Mouse (Mus musculus): ENCODE results near the gene Clstn2. TPM values are rescaled to one million over a fixed set of nuclear protein-coding genes. Genes with fewer than 3 reads are reported as not detected.

Clstn2 gene
- polyA plus RNA-seq, 1 experiment from 2014 or later: 1.8 TPM

GRCm38 (mm10) chr9:97476456-97476855 lies 556.5 kb downstream of the Clstn2 start:
- no peak for ATAC-seq (replicated peaks; ENCODE audit: low FRiP score)
- Histone ChIP-seq H3K27me3 (no peaks in the 10 kb centered on the region), H3K9me3 (replicated peaks) (no peaks in the 10 kb centered on the region), H3K36me3 (no peaks in the 10 kb centered on the region), H3K4me3 (replicated peaks) (no peak overlapping the region), H3K4me2 (no peak overlapping the region), H3K4me1 (no peaks in the 10 kb centered on the region), H3K27ac (no peak overlapping the region), H3K9ac (no peak overlapping the region)
- WGBS: 80% methylated on average over 3 of the region's 3 CpGs

GRCm38 (mm10) chr9:97474896-97475295 lies 558.1 kb downstream of the Clstn2 start:
- Histone ChIP-seq H3K9me3 (replicated peaks) (no peaks in the 10 kb centered on the region), H3K36me3 (no peaks in the 10 kb centered on the region), H3K27ac (no peak overlapping the region), H3K9ac (no peak overlapping the region), H3K4me2 (no peak overlapping the region), H3K27me3 (no peaks in the 10 kb centered on the region), H3K4me1 (no peaks in the 10 kb centered on the region), H3K4me3 (replicated peaks) (no peak overlapping the region)
- ATAC-seq (replicated peaks; ENCODE audit: low FRiP score): no peak
- WGBS: 87% methylated on average over 6 of the region's 6 CpGs

- WGBS: 82% methylated on average over 7 of the region's 7 CpGs
- no peaks in the 10 kb centered on the region for H3K27me3 ChIP-seq
- H3K4me2 ChIP-seq: no peak overlapping the region
- H3K9me3 ChIP-seq (replicated peaks): no peaks in the 10 kb centered on the region
- no peak overlapping the region for H3K4me3 ChIP-seq (replicated peaks)
- no peaks in the 10 kb centered on the region for H3K36me3 ChIP-seq
- no peak overlapping the region for H3K27ac ChIP-seq
- H3K9ac ChIP-seq: no peak overlapping the region
- ATAC-seq (replicated peaks; ENCODE audit: low FRiP score): no peak
- H3K4me1 ChIP-seq: no peaks in the 10 kb centered on the region
Observed at GRCm38 (mm10) chr9:97471014-97471591, 561.9 kb downstream of the Clstn2 start.

- Histone ChIP-seq H3K9me3 (replicated peaks) (no peaks in the 10 kb centered on the region), H3K4me1 (no peaks in the 10 kb centered on the region), H3K36me3 (no peaks in the 10 kb centered on the region), H3K4me3 (replicated peaks) (no peak overlapping the region), H3K27me3 (no peaks in the 10 kb centered on the region), H3K4me2 (no peak overlapping the region), H3K9ac (no peak overlapping the region), H3K27ac (no peak overlapping the region)
- WGBS: 70% methylated on average over 6 of the region's 6 CpGs
- ATAC-seq (replicated peaks; ENCODE audit: low FRiP score): no peak
Observed at GRCm38 (mm10) chr9:97460452-97460851, 572.5 kb downstream of the Clstn2 start.

- Histone ChIP-seq H3K9me3 (replicated peaks) (no peaks in the 10 kb centered on the region), H3K4me2 (no peak overlapping the region), H3K36me3 (no peaks in the 10 kb centered on the region), H3K27ac (no peak overlapping the region), H3K9ac (no peak overlapping the region), H3K4me3 (replicated peaks) (no peak overlapping the region), H3K27me3 (no peaks in the 10 kb centered on the region), H3K4me1 (no peaks in the 10 kb centered on the region)
- no peak for ATAC-seq (replicated peaks; ENCODE audit: low FRiP score)
- 61% methylated on average over 4 of the region's 4 CpGs for WGBS
Observed at GRCm38 (mm10) chr9:97459745-97460144, 573.2 kb downstream of the Clstn2 start.

- ATAC-seq (replicated peaks; ENCODE audit: low FRiP score): no peak
Observed at GRCm38 (mm10) chr9:97449316-97450050, 583.5 kb downstream of the Clstn2 start.

GRCm38 (mm10) chr9:97439872-97440636 lies 592.9 kb downstream of the Clstn2 start:
- Histone ChIP-seq H3K4me1 (no peaks in the 10 kb centered on the region), H3K9me3 (replicated peaks) (no peaks in the 10 kb centered on the region), H3K4me3 (replicated peaks) (no peak overlapping the region), H3K36me3 (no peaks in the 10 kb centered on the region), H3K9ac (no peak overlapping the region), H3K27me3 (no peaks in the 10 kb centered on the region), H3K27ac (no peak overlapping the region), H3K4me2 (no peak overlapping the region)
- WGBS: 70% methylated on average over 7 of the region's 7 CpGs
- ATAC-seq (replicated peaks; ENCODE audit: low FRiP score): no peak

More at GRCm38 (mm10) chr9:97449316-97450050, 583.5 kb downstream of the Clstn2 start:
- Histone ChIP-seq H3K27me3 (no peaks in the 10 kb centered on the region), H3K4me3 (replicated peaks) (no peak overlapping the region), H3K4me2 (no peak overlapping the region), H3K36me3 (no peaks in the 10 kb centered on the region), H3K27ac (no peak overlapping the region), H3K4me1 (no peaks in the 10 kb centered on the region), H3K9ac (no peak overlapping the region), H3K9me3 (replicated peaks) (no peaks in the 10 kb centered on the region)
- WGBS: 67% methylated on average over 13 of the region's 13 CpGs

GRCm38 (mm10) chr9:97434666-97435065 lies 598.3 kb downstream of the Clstn2 start:
- no peak overlapping the region for H3K4me3 ChIP-seq (replicated peaks)
- no peak overlapping the region for H3K4me2 ChIP-seq
- no peak overlapping the region for H3K27ac ChIP-seq
- H3K9ac ChIP-seq: no peak overlapping the region
- H3K27me3 ChIP-seq: no peaks in the 10 kb centered on the region
- 58% methylated on average over 3 of the region's 3 CpGs for WGBS
- H3K36me3 ChIP-seq: no peaks in the 10 kb centered on the region
- ATAC-seq (replicated peaks; ENCODE audit: low FRiP score): no peak
- no peaks in the 10 kb centered on the region for H3K9me3 ChIP-seq (replicated peaks)
- H3K4me1 ChIP-seq: no peaks in the 10 kb centered on the region

GRCm38 (mm10) chr9:97429885-97430449 lies 603.0 kb downstream of the Clstn2 start:
- Histone ChIP-seq H3K36me3 (no peaks in the 10 kb centered on the region), H3K27ac (no peak overlapping the region), H3K4me2 (no peak overlapping the region), H3K9me3 (replicated peaks) (no peaks in the 10 kb centered on the region), H3K9ac (no peak overlapping the region), H3K27me3 (no peaks in the 10 kb centered on the region), H3K4me1 (no peaks in the 10 kb centered on the region), H3K4me3 (replicated peaks) (no peak overlapping the region)
- WGBS: 76% methylated on average over 1 of the region's 1 CpGs
- ATAC-seq (replicated peaks; ENCODE audit: low FRiP score): no peak

GRCm38 (mm10) chr9:97428127-97428526 lies 604.9 kb downstream of the Clstn2 start:
- WGBS: 85% methylated on average over 7 of the region's 7 CpGs
- Histone ChIP-seq H3K4me2 (no peak overlapping the region), H3K4me1 (no peaks in the 10 kb centered on the region), H3K36me3 (no peaks in the 10 kb centered on the region), H3K9ac (no peak overlapping the region), H3K9me3 (replicated peaks) (no peaks in the 10 kb centered on the region), H3K4me3 (replicated peaks) (no peak overlapping the region), H3K27ac (no peak overlapping the region), H3K27me3 (no peaks in the 10 kb centered on the region)
- ATAC-seq (replicated peaks; ENCODE audit: low FRiP score): no peak

GRCm38 (mm10) chr9:97420896-97421295 lies 612.1 kb downstream of the Clstn2 start:
- Histone ChIP-seq H3K27ac (no peak overlapping the region), H3K4me3 (replicated peaks) (no peak overlapping the region), H3K4me1 (peaks cover 11% of the 10 kb centered on the region), H3K9ac (no peak overlapping the region), H3K27me3 (no peaks in the 10 kb centered on the region), H3K9me3 (replicated peaks) (no peaks in the 10 kb centered on the region), H3K36me3 (no peaks in the 10 kb centered on the region), H3K4me2 (no peak overlapping the region)
- peak; percentile 79 for ATAC-seq (replicated peaks; ENCODE audit: low FRiP score)
- 38% methylated on average over 5 of the region's 5 CpGs for WGBS

All from kidney, embryonic 15.5 days (tissue).